Mouse (Mus musculus) liver, adult 2 months (tissue): ENCODE measurements around the gene Slain2.

Source experiments
- CTCF ChIP-seq: fragments of 200-500 bp; IDR thresholded peaks from 2 replicates; pipeline ENCODE4 v1.5.1; 2011; ENCODE audit warnings: low read depth, low read length, control low read depth
- POLR2A ChIP-seq: fragments of 200-500 bp; IDR thresholded peaks from 2 replicates; pipeline ENCODE4 v1.6.1; 2011; ENCODE audit warnings: low read length, control low read depth; ENCODE audit not compliant: insufficient read depth; ENCODE audit errors: extremely low read depth

DNA sequence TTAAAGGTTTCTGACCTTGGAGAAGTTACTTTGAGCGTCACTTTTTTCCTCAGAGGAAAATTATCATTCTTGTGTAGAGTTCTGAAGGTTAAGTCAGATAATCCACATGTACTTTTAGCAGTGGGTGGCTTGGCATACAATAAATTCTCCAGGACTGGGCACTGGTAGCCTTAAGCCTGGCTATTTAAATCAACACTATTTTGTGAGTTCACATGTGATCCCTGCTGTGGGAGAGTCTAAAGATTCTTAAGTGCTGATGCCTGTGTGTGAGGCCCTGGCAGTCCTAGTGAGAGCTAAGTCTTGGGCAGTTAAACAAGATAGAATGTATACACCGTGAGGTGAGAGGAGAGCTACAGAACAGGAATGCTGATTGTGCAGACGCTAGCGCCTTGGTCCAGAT lies 1.9 kb downstream of the Slain2 start:
- no peak for TF ChIP-seq POLR2A
- no peak for TF ChIP-seq CTCF
